Mouse (Mus musculus): ENCODE measurements around the gene Cpt1c.

The Cpt1c gene

GRCm38 (mm10) chr7:44962831-44963230 lies 11.8 kb downstream of the Cpt1c start:
- no peak for DNase-seq (ENCODE audit: low spot score)

GRCm38 (mm10) chr7:44962337-44962736 lies 12.3 kb downstream of the Cpt1c start:
- no peak for DNase-seq (ENCODE audit: low spot score)

- DNase-seq (ENCODE audit: low spot score) = no peak
Measured at GRCm38 (mm10) chr7:44960512-44960910, 14.1 kb downstream of the Cpt1c start.

GRCm38 (mm10) chr7:44959874-44960511 lies 14.7 kb downstream of the Cpt1c start:
- DNase-seq (ENCODE audit: low spot score) = no peak

GRCm38 (mm10) chr7:44959281-44959680 lies 15.4 kb downstream of the Cpt1c start:
- no peak for DNase-seq (ENCODE audit: low spot score)

- no peak for DNase-seq (ENCODE audit: low spot score)
Measured at GRCm38 (mm10) chr7:44958208-44958607, 16.4 kb downstream of the Cpt1c start.

- DNase-seq (ENCODE audit: low spot score) = no peak
Measured at GRCm38 (mm10) chr7:44957183-44957835, 17.3 kb downstream of the Cpt1c start.

- no peak for DNase-seq (ENCODE audit: low spot score)
Measured at GRCm38 (mm10) chr7:44956266-44956665, 18.4 kb downstream of the Cpt1c start.

GRCm38 (mm10) chr7:44955628-44956027 lies 19.0 kb downstream of the Cpt1c start:
- DNase-seq (ENCODE audit: low spot score) = no peak

- no peak for DNase-seq (ENCODE audit: low spot score)
Measured at GRCm38 (mm10) chr7:44954091-44954885, 20.4 kb downstream of the Cpt1c start.

- no peak for DNase-seq (ENCODE audit: low spot score)
Measured at GRCm38 (mm10) chr7:44953561-44953960, 21.1 kb downstream of the Cpt1c start.

- peak; percentile 67 for DNase-seq (ENCODE audit: low spot score)
Measured at GRCm38 (mm10) chr7:44952611-44953306, 21.9 kb downstream of the Cpt1c start.

- DNase-seq (ENCODE audit: low spot score) = no peak
Measured at GRCm38 (mm10) chr7:44951960-44952359, 22.7 kb downstream of the Cpt1c start.

GRCm38 (mm10) chr7:44949922-44950321 lies 24.7 kb downstream of the Cpt1c start:
- DNase-seq (ENCODE audit: low spot score) = no peak

GRCm38 (mm10) chr7:44942904-44943303 lies 31.7 kb downstream of the Cpt1c start, which contains the start of gene Tsks:
Gene Tsks (plus strand): TSS chr7:44943204.
- DNase-seq (ENCODE audit: low spot score) = no peak

- no peak for DNase-seq (ENCODE audit: low spot score)
Measured at GRCm38 (mm10) chr7:44938680-44939079, 36.0 kb downstream of the Cpt1c start.

- peak; percentile 99 for DNase-seq (ENCODE audit: low spot score)
Measured at GRCm38 (mm10) chr7:44929204-44930151, 45.2 kb downstream of the Cpt1c start, which contains the start of gene Ap2a1. Gene Ap2a1 (minus strand): TSS chr7:44929496.

GRCm38 (mm10) chr7:44928570-44928969 lies 46.1 kb downstream of the Cpt1c start:
- no peak for DNase-seq (ENCODE audit: low spot score)

GRCm38 (mm10) chr7:44925468-44925867 lies 49.2 kb downstream of the Cpt1c start:
- no peak for DNase-seq (ENCODE audit: low spot score)

- no peak for DNase-seq (ENCODE audit: low spot score)
Measured at GRCm38 (mm10) chr7:44922530-44922929, 52.1 kb downstream of the Cpt1c start.

- no peak for DNase-seq (ENCODE audit: low spot score)
Measured at GRCm38 (mm10) chr7:44919127-44919526, 55.5 kb downstream of the Cpt1c start.
